Mouse (Mus musculus) midbrain, embryonic 11.5 days (tissue): ENCODE data around the gene Ppp1r2. TPM values are rescaled to one million over a fixed set of nuclear protein-coding genes. Genes with fewer than 3 reads are reported as not detected.

Experiments
- ATAC-seq: fragments of 200-750 bp; cut with Nextera tagmentation; 2 replicates; pipeline ENCODE4 v1.8.0; 2017; ENCODE audit warnings: moderate TSS enrichment, moderate library complexity; ENCODE audit not compliant: low FRiP score
- DNase-seq: peaks from one replicate; pipeline ENCODE4 v3.0.0; 2015; ENCODE audit warnings: low spot score; ENCODE audit errors: missing footprints
- H3K27ac ChIP-seq: fragments of 300-500 bp; sonication (generic); 2 replicates; pipeline ENCODE4 v1.5.1; 2014; ENCODE audit warnings: low read depth, low read length
- H3K27me3 ChIP-seq: fragments of 300-500 bp; sonication (generic); 2 replicates; pipeline ENCODE4 v1.6.1; 2014; ENCODE audit warnings: mild to moderate bottlenecking, low read length, moderate library complexity, mixed read lengths; ENCODE audit not compliant: control insufficient read depth, insufficient read depth
- H3K36me3 ChIP-seq: fragments of 300-500 bp; sonication (generic); 2 replicates; pipeline ENCODE4 v1.6.1; 2014; ENCODE audit warnings: mild to moderate bottlenecking, low read length, moderate library complexity, mixed read lengths; ENCODE audit not compliant: control insufficient read depth, insufficient read depth
- H3K4me1 ChIP-seq: fragments of 300-500 bp; sonication (generic); 2 replicates; pipeline ENCODE4 v1.6.1; 2014; ENCODE audit warnings: low read length; ENCODE audit not compliant: control insufficient read depth, insufficient read depth
- H3K4me2 ChIP-seq: fragments of 300-500 bp; sonication (generic); 2 replicates; pipeline ENCODE4 v1.6.1; 2014; ENCODE audit warnings: mild to moderate bottlenecking, moderate library complexity
- H3K4me3 ChIP-seq: fragments of 300-500 bp; sonication (generic); 2 replicates; pipeline ENCODE4 v1.5.1; 2014; ENCODE audit warnings: low read depth, low read length
- H3K9ac ChIP-seq: fragments of 300-500 bp; sonication (generic); 2 replicates; pipeline ENCODE4 v1.6.1; 2014; ENCODE audit warnings: low read length
- H3K9me3 ChIP-seq: fragments of 300-500 bp; sonication (generic); 2 replicates; pipeline ENCODE4 v1.6.1; 2016; ENCODE audit warnings: low read length; ENCODE audit not compliant: control insufficient read depth
- WGBS: fragments of 180-500 bp; shearing (Covaris S2); extraction: QIAGEN DNeasy Blood & Tissue Kit; methylation state at CpG from one replicate; pipeline ENCODE4 v1.1.7; 2014; 5-methylcytosine and 5-hydroxymethylcytosine counted together
- polyA plus RNA-seq: library from polyadenylated mRNA; unstranded; fragments of >200 nt; fragmentation: Nextera tagmentation; extraction: Ambion mirVana; gene quantifications from 2 replicates; pipeline ENCODE4 v1.2.1, GENCODE M21; 2014

Ppp1r2 gene
- polyA plus RNA-seq, 1 experiment from 2014 or later = 109 TPM

GRCm38 (mm10) chr16:31314497-31315233 is 39.6 kb upstream of the Ppp1r2 start, which contains the start of gene Apod:
TSS of gene Apod (minus strand) at chr16:31314808.
- H3K4me2 ChIP-seq = no peak within 1 kb of the TSS
- ATAC-seq (no peak), DNase-seq (peak; percentile 85)
- H3K4me3 ChIP-seq = no peak within 1 kb of the TSS
- H3K9ac ChIP-seq = no peak within 1 kb of the TSS
- 47% methylated on average over 9 of the region's 9 CpGs for WGBS
- H3K4me1 ChIP-seq = 0 out of 2 replicates have a peak, but pooled peaks cover 5% of the 10 kb centered on the region
- no peaks in the 10 kb centered on the region for H3K27me3 ChIP-seq
- no peaks in the 10 kb centered on the region for H3K36me3 ChIP-seq
- no peak within 1 kb of the TSS for H3K27ac ChIP-seq
- H3K9me3 ChIP-seq = no peaks in the 10 kb centered on the region

DNA sequence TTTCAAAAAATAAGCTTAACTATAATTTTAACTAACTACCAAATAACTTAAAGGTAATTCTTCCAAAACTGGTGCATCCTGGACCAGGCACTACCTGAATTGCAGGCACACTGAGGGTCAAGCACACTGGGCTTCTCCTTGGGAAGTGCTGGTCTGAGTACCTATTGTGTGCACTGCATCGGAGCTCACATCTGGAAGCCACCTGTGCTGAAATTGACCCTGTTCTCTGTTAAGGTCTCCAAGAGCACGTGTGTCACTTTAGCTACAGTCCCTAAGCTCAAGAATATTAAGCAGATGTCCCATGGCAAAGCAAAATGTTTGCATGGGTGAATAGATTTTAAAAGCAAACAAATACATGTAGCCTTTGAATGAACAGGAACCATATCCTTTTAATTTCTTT is 38.5 kb upstream of the Ppp1r2 start:
- Histone ChIP-seq H3K9ac (no peak overlapping the region), H3K27ac (no peak overlapping the region), H3K4me2 (no peak overlapping the region), H3K27me3 (no peaks in the 10 kb centered on the region), H3K4me3 (no peak overlapping the region), H3K4me1 (0 out of 2 replicates have a peak, but pooled peaks cover 5% of the 10 kb centered on the region), H3K36me3 (no peaks in the 10 kb centered on the region), H3K9me3 (no peaks in the 10 kb centered on the region)
- no peak for ATAC-seq
- WGBS = 69% methylated on average over 2 of the region's 2 CpGs
- no peak for DNase-seq

DNA sequence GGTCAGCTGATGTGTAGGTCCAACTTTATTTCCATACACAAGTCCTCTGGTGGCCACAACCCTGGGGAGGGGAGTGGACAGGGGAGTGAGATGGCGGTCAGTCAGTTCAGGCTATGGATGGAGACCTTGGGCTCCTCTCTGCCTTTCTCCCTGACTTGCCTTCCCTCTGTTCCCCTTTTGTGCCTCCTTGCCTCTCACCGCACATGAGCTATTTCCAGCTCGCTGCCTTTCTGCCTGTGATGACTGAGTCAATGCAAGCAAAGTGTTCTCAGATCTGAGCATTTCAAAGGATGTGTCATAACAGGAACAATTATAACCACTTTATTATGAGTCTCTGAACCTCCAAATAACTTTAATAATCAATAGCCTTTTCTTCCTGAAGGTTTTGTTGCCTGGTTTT is 37.2 kb upstream of the Ppp1r2 start:
- Histone ChIP-seq H3K36me3 (no peaks in the 10 kb centered on the region), H3K27me3 (no peaks in the 10 kb centered on the region), H3K9ac (no peak overlapping the region), H3K4me1 (0 out of 2 replicates have a peak, but pooled peaks cover 5% of the 10 kb centered on the region), H3K4me2 (no peak overlapping the region), H3K4me3 (no peak overlapping the region), H3K9me3 (no peaks in the 10 kb centered on the region), H3K27ac (no peak overlapping the region)
- DNase-seq (peak; percentile 33), ATAC-seq (no peak)
- WGBS = 84% methylated on average over 3 of the region's 3 CpGs

- H3K4me2 ChIP-seq = no peak overlapping the region
- 76% methylated on average over 5 of the region's 5 CpGs for WGBS
- DNase-seq = peak; percentile 70
- H3K9ac ChIP-seq = no peak overlapping the region
- H3K4me3 ChIP-seq = no peak overlapping the region
- H3K9me3 ChIP-seq = no peaks in the 10 kb centered on the region
- no peaks in the 10 kb centered on the region for H3K27me3 ChIP-seq
- H3K4me1 ChIP-seq = peaks cover 9% of the 10 kb centered on the region
- ATAC-seq = no peak
- no peak overlapping the region for H3K27ac ChIP-seq
- H3K36me3 ChIP-seq = no peaks in the 10 kb centered on the region
Observed at GRCm38 (mm10) chr16:31305199-31305919, 30.3 kb upstream of the Ppp1r2 start.

- H3K4me1 ChIP-seq = peaks cover 20% of the 10 kb centered on the region
- H3K9me3 ChIP-seq = no peaks in the 10 kb centered on the region
- 73% methylated on average over 10 of the region's 10 CpGs for WGBS
- no peak overlapping the region for H3K4me3 ChIP-seq
- H3K36me3 ChIP-seq = no peaks in the 10 kb centered on the region
- H3K27ac ChIP-seq = no peak overlapping the region
- H3K27me3 ChIP-seq = no peaks in the 10 kb centered on the region
- no peak overlapping the region for H3K4me2 ChIP-seq
- no peak overlapping the region for H3K9ac ChIP-seq
- ATAC-seq (no peak), DNase-seq (no peak)
Observed at GRCm38 (mm10) chr16:31303276-31303675, 28.2 kb upstream of the Ppp1r2 start.

GRCm38 (mm10) chr16:31300883-31301532 is 25.9 kb upstream of the Ppp1r2 start:
- peaks cover 20% of the 10 kb centered on the region for H3K4me1 ChIP-seq
- H3K27ac ChIP-seq = no peak overlapping the region
- H3K4me2 ChIP-seq = no peak overlapping the region
- no peak overlapping the region for H3K9ac ChIP-seq
- ATAC-seq = 0 out of 2 replicates have a peak, but pooled peaks have one; percentile 4
- DNase-seq = no peak
- 65% methylated on average over 6 of the region's 6 CpGs for WGBS
- no peak overlapping the region for H3K4me3 ChIP-seq
- no peaks in the 10 kb centered on the region for H3K36me3 ChIP-seq
- no peaks in the 10 kb centered on the region for H3K9me3 ChIP-seq
- no peaks in the 10 kb centered on the region for H3K27me3 ChIP-seq

- no peak for ATAC-seq
- 0 out of 2 replicates have a peak overlapping the region, but pooled peaks have one; percentile 12 for H3K9ac ChIP-seq
- 0 out of 2 replicates have a peak overlapping the region, but pooled peaks have one; percentile 3 for H3K27ac ChIP-seq
- H3K36me3 ChIP-seq = no peaks in the 10 kb centered on the region
- DNase-seq = no peak
- H3K9me3 ChIP-seq = no peaks in the 10 kb centered on the region
- no peak overlapping the region for H3K4me3 ChIP-seq
- H3K27me3 ChIP-seq = no peaks in the 10 kb centered on the region
- WGBS = 26% methylated on average over 7 of the region's 7 CpGs
- H3K4me2 ChIP-seq = no peak overlapping the region
- H3K4me1 ChIP-seq = peaks cover 20% of the 10 kb centered on the region
Observed at GRCm38 (mm10) chr16:31300467-31300866, 25.4 kb upstream of the Ppp1r2 start.

DNA sequence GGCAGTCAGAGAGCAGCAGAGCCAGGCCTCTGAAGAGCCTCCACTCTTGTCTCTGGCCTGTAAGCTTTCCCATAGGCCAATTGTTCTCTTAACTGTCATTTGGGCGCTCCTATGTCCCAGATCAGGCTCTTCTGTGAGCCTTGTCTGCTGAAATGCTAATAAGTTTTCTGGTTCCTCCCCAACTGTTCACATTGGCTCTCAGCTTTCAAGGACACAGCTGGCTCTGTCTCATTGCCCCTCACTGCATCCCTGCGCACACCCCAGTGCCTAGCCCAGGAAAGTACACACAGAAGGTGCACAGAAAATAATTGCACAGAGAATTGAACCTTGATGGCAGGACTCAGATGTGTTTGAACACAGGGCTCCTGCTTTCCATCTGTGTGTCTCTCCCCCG is 24.9 kb upstream of the Ppp1r2 start:
- peaks cover 20% of the 10 kb centered on the region for H3K4me1 ChIP-seq
- no peak overlapping the region; the same call in 1 of the 2 replicates for H3K27ac ChIP-seq
- no peaks in the 10 kb centered on the region for H3K9me3 ChIP-seq
- no peaks in the 10 kb centered on the region for H3K36me3 ChIP-seq
- H3K4me3 ChIP-seq = no peak overlapping the region
- H3K4me2 ChIP-seq = no peak overlapping the region
- H3K27me3 ChIP-seq = no peaks in the 10 kb centered on the region
- DNase-seq (no peak), ATAC-seq (0 out of 2 replicates have a peak, but pooled peaks have one; percentile 59)
- H3K9ac ChIP-seq = peak overlapping the region; percentile 12; the same call in 1 of the 2 replicates
- 28% methylated on average over 3 of the region's 3 CpGs for WGBS
